Mouse (Mus musculus) Patski (cell line): ENCODE measurements around the gene Smim27. TPM values are rescaled to one million over a fixed set of nuclear protein-coding genes. Genes with fewer than 3 reads are reported as not detected.
"Not testable (repeated sequence)": the region's sequence is repeated elsewhere in the genome, so short reads cannot be mapped to it uniquely, and the experiment has no call there.

Source experiments
- ATAC-seq: fragments of 100-300 bp; one replicate; pipeline ENCODE4 v1.8.0; 2021
- CTCF ChIA-PET: fragments of 350-600 bp; sonication (Branson Sonifier 250); formaldehyde crosslinking; loops from one replicate; lab custom pipeline; 2022; ENCODE audit warnings: inconsistent platforms; lab: Charles Lee
- POLR2A ChIA-PET: fragments of 350-600 bp; sonication (Branson Sonifier 250); formaldehyde crosslinking; loops from one replicate; lab custom pipeline; 2022; ENCODE audit warnings: antibody characterized with exemption, inconsistent platforms; lab: Charles Lee
- DNase-seq: peaks from one replicate; pipeline ENCODE4 v3.0.0-alpha.2; 2011; ENCODE audit warnings: low read depth, low spot score
- H3K27me3 ChIP-seq: fragments of 371-371 bp; one replicate; pipeline ENCODE4 v1.5.1; 2021
- CTCF ChIP-seq: fragments of 100-300 bp; IDR thresholded peaks from one replicate; pipeline ENCODE4 v1.5.1; 2021
- in situ Hi-C: fragments of 300-500 bp; cut with MboI; formaldehyde crosslinking; loops from 3 replicates; pipeline ENCODE4 v1.11.1; 2018; ENCODE audit warnings: low pct_unique_long_range_greater_than_20kb, mixed read lengths
- polyA plus RNA-seq: library from polyadenylated mRNA; unstranded; gene quantifications from one replicate; pipeline ENCODE4 v1.2.3, GENCODE M21; 2021

Smim27 gene
- polyA plus RNA-seq, 1 experiment from 2014 or later = 4.3 TPM

DNA sequence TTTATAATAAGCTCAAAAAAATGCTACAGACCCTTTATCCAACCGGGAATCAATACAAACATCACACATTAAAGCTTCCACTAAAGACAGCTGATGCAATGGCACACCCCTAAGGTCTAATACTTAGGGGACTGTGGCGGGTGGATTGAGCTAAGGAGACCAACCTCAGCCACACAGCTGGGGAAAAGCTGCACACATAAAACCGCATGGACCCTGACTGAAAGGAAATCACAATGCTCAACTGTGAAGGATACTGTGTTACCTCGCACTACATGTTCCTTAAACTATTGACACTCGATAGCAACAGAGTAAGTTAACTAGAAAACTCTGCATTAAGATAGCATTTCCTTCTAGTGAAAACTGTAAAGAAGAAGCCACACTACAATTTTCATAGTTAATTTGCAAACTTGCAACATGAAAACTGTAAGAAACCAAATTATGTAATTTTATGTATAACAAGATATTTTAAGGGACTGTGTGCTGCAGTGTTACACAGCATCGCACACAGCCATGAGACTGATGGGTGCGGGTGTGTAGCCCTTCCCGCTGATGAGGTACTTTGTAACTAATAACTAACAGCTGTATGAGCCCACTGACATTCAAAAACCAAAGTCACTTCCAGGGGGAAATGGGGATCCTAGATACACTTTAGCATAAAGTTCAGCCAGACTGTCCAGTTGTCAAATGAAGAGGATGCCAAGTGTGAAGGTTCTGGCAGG is 14.8 kb upstream of the Smim27 start:
- no peak for TF ChIP-seq CTCF
- in situ Hi-C loops = no loop called here
- ATAC-seq (no peak), DNase-seq (no peak)
- ChIA-PET POLR2A (no interaction called here), CTCF (interaction anchor here (0.6 to 0.7 kb wide), 2 partner anchors 10 kb away, joined by 3 read pairs; no protein-coding TSS in a partner anchor)
- no peaks in the 10 kb centered on the region for H3K27me3 ChIP-seq

DNA sequence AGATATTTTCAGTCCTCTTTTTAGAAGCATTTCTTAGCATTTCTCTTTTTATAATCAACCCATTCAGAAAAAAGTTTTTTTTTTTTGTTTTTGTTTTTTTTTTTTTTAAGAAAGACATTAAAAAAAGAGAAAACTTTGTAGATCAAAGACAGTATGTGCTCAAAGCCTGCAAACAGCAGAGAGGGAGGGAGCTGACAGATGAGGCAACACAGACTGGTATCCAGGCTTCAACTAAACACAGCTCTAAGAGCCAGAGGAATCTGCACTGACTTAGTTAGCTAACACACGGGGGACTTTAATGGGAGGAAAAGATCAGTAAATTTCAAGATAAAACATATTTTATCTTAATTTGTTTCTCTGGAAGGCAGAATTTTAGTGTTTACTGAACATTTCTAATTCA is 5.1 kb upstream of the Smim27 start:
- H3K27me3 ChIP-seq = no peaks in the 10 kb centered on the region
- ATAC-seq = no peak
- no peak for TF ChIP-seq CTCF
- ChIA-PET POLR2A (no interaction called here), CTCF (interaction anchor here (0.6 kb wide), 1 partner anchor 10 kb away, joined by 3 read pairs; no protein-coding TSS in a partner anchor)
- DNase-seq = no peak
- in situ Hi-C loops = no loop called here

DNA sequence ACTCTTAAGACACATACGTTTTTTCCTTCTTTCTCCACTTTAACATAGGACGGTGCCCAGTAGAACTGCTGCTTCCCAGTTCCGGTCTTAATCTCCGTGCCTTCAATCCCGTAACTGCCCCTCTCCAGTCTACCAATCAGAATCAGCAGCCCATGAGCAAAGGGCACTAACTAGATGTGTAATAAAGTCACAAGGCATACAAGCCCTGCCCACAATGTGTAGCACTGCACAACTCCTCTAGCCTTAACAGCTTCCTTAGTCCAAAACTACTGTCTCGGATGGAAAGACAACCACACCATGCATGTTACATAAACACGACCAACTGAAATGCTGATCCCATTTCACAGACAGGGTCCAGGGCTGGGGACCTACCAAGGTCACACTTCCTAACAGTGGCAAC is 1.7 kb upstream of the Smim27 start:
- no peak for TF ChIP-seq CTCF
- ChIA-PET POLR2A (interaction anchor here (1.5 kb wide), 1 partner anchor 28 kb away, joined by 5 read pairs; the partner anchor contains the start of gene Ddx58), CTCF (no interaction called here)
- in situ Hi-C loops = no loop called here
- DNase-seq = no peak
- no peak for ATAC-seq
- H3K27me3 ChIP-seq = no peaks in the 10 kb centered on the region

DNA sequence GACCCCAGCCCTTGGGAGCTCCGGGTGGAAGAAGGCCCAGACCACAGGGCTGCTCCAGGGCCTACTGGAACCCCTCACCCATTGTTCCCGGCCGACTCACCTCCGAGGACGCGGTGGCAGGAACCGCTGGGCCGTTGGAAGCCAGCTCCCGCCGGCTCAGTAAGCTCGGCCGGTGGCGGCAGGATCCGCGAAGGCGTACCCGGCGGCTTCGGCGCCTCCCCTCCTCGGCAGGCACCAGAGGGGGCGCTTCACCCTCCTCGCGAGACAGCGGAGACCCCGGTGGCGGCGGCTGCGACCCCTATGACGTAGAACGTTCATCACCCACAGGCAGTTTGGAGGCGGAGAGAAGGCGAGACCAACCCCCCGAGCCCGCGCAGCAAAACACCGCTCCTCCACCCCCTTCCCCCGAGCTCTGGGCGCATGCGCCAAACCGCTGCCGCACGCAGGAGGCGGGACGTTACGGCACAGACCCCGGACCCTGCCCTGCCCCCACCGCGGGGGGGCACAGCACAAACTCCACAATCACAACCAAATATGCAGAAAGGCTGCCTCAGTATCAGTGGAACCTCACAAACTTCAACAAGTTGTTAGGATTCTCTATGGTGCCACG is 1.1 kb upstream of the Smim27 start:
- POLR2A ChIA-PET = interaction anchor here (1.0 to 1.5 kb wide), 2 partner anchors 26 to 29 kb away, joined by 4 to 5 read pairs; partner anchors contain the start of gene Ddx58

DNA sequence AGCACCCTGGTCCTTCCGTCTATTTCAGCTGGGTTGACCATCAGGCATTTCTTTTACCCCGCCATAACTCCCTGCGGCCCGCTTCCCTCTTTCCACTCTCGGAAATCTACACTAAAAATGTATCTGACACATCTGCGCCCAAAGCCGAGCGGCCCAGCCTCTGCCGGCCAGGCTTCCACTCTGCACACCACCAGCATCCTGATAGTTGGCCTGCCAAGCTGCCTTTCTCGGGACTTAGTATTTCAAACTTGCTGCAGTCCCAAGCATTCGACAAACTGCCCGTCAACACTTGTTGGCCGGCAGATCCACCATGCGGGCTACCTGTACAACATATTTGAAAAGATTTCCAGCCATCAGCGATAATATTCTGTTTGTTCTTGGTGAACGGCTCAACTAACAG is 544 bp upstream of the Smim27 start:
- POLR2A ChIA-PET = interaction anchor here (1.0 kb wide), 1 partner anchor 26 kb away, joined by 4 read pairs; no protein-coding TSS in a partner anchor
- in situ Hi-C loops = no loop called here
- no peaks in the 10 kb centered on the region for H3K27me3 ChIP-seq
- no peak for ATAC-seq
- DNase-seq = no peak
- TF ChIP-seq CTCF = no peak
- CTCF ChIA-PET = no interaction called here

More for the DNA sequence above, 1.1 kb upstream of the Smim27 start:
- CTCF ChIA-PET = no interaction called here
- in situ Hi-C loops = no loop called here
- peak; percentile 70 for ATAC-seq
- no peaks in the 10 kb centered on the region for H3K27me3 ChIP-seq
- peak; percentile 53 for DNase-seq
- TF ChIP-seq CTCF = no peak

DNA sequence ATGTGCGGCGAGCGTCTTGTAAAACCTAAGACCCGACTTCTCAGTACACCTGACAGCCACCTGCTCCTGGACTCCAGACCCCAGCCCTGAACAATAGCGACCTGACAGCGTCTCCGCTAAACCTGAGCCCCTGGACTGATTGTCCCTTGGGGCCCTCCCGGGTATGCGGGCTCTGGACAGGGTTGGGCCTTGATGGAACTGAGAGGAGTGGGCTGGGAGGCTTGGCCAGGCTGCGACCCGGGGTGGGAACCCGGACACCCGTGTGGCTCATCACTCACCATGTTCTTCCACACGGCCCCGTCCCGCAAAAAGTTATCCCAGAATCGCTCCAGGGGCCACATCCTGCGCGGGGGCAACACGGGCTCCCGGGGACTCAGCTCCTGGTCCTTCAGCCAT is 9.5 kb downstream of the Smim27 start:
- ATAC-seq (peak; percentile 23), DNase-seq (no peak)
- ChIA-PET CTCF (no interaction called here), POLR2A (interaction anchor here (1.1 kb wide), 1 partner anchor 9 kb away, joined by 5 read pairs; the partner anchor contains the start of genes Smim27 and Topors)
- no peaks in the 10 kb centered on the region for H3K27me3 ChIP-seq
- in situ Hi-C loops = no loop called here
- TF ChIP-seq CTCF = no peak

DNA sequence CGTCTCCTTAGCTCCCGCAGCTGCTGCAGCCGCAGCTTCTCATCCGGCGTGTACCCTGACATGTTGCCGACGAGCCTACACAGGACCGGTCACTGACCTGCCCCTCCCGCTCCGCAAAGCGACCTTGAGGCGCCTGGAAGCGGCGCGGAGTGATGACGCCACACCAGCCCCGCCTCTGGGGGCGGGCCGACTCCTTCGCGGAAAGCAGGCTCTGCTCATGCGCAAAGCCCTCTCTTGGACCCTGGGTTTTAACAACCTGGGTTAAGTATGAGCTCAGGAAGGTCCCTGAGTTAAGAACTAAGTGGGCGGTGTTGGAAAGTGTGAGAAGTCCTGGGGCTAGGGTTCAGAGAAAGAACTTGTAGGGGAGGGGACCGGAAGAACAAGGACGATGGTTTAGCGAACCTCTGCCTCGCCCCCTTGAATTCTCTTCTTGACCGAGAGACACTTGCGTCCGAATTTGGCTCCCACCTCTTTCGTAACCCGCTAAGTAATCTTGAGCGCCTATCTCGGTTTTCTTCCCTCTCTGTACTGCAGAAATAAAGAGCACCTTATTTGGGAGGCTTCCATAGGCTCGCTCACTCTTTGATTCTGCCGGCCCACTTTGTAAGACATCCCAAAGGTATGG is 10.0 kb downstream of the Smim27 start, which contains the start of gene Ndufb6:
TSS of gene Ndufb6 (minus strand) at position 146 of the 625 bp plus-strand sequence.
- ChIA-PET CTCF (no interaction called here), POLR2A (interaction anchor here (1.1 kb wide), 1 partner anchor 9 kb away, joined by 5 read pairs; the partner anchor contains the start of genes Smim27 and Topors)
- in situ Hi-C loops = no loop called here
- DNase-seq (peak; percentile 55), ATAC-seq (peak; percentile 83)
- H3K27me3 ChIP-seq = no peaks in the 10 kb centered on the region
- no peak for TF ChIP-seq CTCF

DNA sequence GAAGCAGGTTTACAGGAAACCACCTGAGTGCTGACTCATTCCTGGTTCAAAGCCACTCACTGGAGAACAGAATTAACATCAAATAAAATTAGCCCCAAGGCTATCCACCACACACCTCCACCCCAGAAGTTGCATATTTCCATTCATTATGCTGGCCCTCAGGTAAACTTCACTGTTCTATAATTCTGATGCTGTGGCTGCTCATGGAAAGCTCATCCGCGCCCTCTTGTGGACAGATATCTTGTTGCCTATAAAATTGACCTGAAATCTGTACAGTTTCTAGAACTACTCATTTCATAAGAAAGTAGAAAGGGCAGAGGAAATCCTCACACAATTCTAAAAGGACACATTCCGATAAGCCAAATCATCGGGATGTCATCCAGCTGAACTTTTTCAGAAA is 16.2 kb downstream of the Smim27 start:
- peak; percentile 75 for TF ChIP-seq CTCF
- ChIA-PET CTCF (interaction anchor here (1.3 to 3.0 kb wide), 5 partner anchors 15 to 150 kb away, joined by 4 to 18 read pairs (median 9); no protein-coding TSS in a partner anchor), POLR2A (no interaction called here)
- in situ Hi-C loops = loop anchor here (5.0 kb wide), 1 partner anchor 103 kb away; no protein-coding TSS in a partner anchor
- DNase-seq = no peak
- ATAC-seq = no peak
- H3K27me3 ChIP-seq = no peaks in the 10 kb centered on the region

DNA sequence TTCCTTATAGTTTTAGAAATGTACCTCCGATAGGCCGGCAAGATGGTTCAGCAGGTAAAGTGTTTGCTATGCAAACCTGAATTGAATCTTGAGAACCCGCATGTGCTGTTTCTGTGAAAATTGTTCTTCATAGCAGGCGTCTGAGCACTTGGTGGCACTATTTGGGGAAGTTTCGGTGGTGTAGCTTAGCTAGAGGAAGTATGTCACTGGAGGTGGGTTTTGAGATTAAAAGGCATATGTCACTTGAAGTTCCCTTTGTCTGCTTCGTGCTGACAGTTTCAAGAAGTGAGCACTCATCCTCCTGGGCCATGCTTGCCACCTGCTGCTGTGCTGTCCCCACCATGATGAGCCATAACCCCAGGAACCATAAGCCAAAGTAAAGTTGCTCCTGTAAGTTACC is 18.0 kb downstream of the Smim27 start:
- in situ Hi-C loops = loop anchor here (5.0 kb wide), 1 partner anchor 105 kb away; no protein-coding TSS in a partner anchor
- DNase-seq = no peak
- no peak for TF ChIP-seq CTCF
- ChIA-PET POLR2A (interaction anchor here (0.6 kb wide), 1 partner anchor 144 kb away, joined by 3 read pairs; no protein-coding TSS in a partner anchor), CTCF (interaction anchor here (1.1 to 3.8 kb wide), 5 partner anchors 14 to 152 kb away, joined by 3 to 18 read pairs (median 14); no protein-coding TSS in a partner anchor)
- H3K27me3 ChIP-seq = no peaks in the 10 kb centered on the region
- ATAC-seq = no peak

DNA sequence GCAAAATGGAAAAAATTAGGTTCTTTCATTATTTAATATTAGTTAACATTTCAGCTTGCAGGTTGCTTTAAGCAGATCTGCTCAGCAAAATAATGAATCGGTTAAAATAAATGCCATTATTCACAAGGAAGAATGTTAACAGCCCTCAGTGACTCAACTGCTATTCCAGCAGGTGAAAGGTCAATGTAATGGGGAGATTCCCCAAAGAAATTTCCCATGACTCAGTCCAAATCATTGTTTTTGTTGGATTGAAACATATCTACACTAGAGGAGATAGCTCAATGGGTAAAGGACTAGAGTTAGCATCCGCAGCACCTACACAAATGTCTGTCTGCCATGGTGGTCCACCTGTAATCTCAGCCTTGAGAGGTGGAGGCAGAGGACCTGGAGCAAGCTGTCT is 19.7 kb downstream of the Smim27 start:
- H3K27me3 ChIP-seq = no peaks in the 10 kb centered on the region
- ATAC-seq (no peak), DNase-seq (no peak)
- in situ Hi-C loops = loop anchor here (5.0 kb wide), 1 partner anchor 107 kb away; no protein-coding TSS in a partner anchor
- ChIA-PET POLR2A (no interaction called here), CTCF (interaction anchor here (1.3 to 3.8 kb wide), 3 partner anchors 10 to 106 kb away, joined by 3 to 16 read pairs (median 11); no protein-coding TSS in a partner anchor)
- TF ChIP-seq CTCF = no peak

DNA sequence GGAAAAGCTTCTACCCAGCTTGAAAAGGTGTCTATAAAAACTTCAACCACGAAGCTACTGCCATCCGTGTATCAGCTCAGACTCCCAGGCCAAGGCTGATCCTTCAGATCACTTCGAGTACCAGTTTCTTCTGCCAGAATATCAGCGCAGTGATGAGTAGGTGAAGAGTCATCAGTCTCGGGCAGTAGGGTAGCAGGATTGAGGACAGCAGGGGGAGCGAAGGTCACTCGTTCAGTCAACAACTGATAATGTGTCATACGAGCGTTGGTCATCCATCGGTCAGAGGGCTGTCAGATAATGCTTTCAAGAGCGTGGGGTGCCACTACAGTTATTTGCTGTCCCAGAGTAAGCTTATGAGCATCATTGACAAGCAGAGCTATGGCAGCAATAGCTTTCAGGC is 22.1 kb downstream of the Smim27 start:
- H3K27me3 ChIP-seq, POLR2A ChIA-PET, DNase-seq, ATAC-seq: not testable (repeated sequence)
- in situ Hi-C loops = loop anchor here (5.0 kb wide), 1 partner anchor 386 kb away; no protein-coding TSS in a partner anchor
- CTCF ChIA-PET = interaction anchor here (1.3 kb wide), 1 partner anchor 9 kb away, joined by 4 read pairs; no protein-coding TSS in a partner anchor
